Mouse (Mus musculus): ENCODE measurements at regions not wholly inside any gene's neighbourhood (a gene's known extent, or its start where the extent isn't known, plus 50 kb on each side); places are given as distances from the start of the nearest gene placed in this dataset.

DNA sequence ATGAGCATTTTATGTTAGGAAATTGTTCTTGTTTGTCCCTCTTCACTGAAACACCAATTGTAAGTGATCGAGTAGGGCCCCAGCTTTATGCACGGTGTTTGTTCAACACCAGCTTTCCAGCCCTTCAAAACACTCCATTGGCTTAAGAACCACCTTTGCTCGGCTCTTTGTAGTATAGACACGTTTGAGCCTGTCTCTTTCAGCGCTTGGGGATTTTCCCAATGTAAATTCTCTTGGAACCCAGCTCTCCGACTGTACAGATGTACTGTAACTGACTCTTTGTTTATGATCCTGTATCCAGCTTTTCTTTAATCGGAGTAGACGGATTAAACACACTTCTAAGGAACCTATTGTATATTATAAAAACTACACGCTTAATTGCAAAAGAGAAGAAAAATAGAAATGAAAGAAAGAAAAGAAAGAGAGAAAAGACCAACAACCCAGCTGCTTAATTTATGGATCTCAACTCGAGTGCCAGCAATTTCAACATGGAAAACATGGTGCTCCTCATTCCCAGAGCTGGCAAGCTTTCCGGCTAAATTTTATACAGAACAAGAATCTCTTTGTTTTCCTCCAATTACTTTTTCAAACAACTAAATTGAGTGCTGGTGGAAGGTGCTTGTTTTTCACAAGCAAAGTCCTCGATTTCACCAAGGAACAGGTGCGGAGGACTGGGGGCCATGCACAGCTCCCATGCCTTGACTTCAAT lies 430.4 kb downstream of the Adgrl2 start:
- DNase-seq (ENCODE audit: low spot score), result no peak

GRCm38 (mm10) chr3:148558592-148559157 lies 431.7 kb downstream of the Adgrl2 start:
- DNase-seq (ENCODE audit: low spot score), result no peak

- no peak for DNase-seq (ENCODE audit: low spot score)
These were observed 435.0 kb downstream of the Adgrl2 start for GRCm38 (mm10) chr3:148555324-148555723.

DNA sequence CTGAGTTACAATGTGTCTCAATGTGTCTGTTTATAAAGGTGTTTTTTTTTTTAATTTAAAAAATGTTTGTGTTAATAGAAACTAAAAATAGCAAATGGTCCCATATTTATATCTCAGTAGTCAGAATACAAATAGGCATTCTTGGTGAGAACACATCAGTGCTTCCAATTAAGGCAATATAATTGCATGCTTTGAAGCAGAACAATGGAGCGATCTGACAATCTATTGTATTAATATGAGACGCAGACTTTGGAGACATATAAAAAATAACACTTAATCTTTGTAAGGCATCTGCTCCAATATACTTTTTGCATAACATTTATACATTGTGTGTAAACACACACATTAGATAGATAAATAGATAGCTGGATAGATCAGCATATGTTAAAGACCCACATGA lies 439.6 kb downstream of the Adgrl2 start:
- DNase-seq (ENCODE audit: low spot score), result no peak

DNA sequence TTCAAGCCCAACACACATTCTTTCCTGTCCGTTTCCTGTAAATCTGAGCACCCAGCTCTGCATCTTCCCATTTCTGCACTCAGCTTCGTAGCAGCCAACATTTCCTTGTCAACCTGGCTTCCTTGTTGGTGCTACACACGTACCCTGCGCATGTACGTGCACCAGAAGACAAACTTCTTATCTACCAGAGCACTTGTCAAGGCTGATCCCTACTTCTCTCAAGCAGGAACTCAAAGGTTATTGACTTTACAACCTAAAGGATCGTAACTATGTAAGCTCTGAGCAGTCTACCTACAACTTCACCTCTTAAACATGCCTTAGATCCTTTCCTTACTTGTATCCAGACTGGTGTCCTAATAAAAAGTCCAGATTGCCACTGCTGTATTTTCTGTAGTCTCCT lies 445.4 kb downstream of the Adgrl2 start:
- DNase-seq (ENCODE audit: low spot score), result no peak

GRCm38 (mm10) chr3:148542217-148542616 lies 448.1 kb downstream of the Adgrl2 start:
- DNase-seq (ENCODE audit: low spot score), result no peak

GRCm38 (mm10) chr3:148537669-148538271 lies 452.6 kb downstream of the Adgrl2 start:
- DNase-seq (ENCODE audit: low spot score), result no peak

GRCm38 (mm10) chr3:148529893-148530292 lies 460.5 kb downstream of the Adgrl2 start:
- no peak for DNase-seq (ENCODE audit: low spot score)

- no peak for DNase-seq (ENCODE audit: low spot score)
These were observed 480.0 kb downstream of the Adgrl2 start for GRCm38 (mm10) chr3:148510381-148510780.

DNA sequence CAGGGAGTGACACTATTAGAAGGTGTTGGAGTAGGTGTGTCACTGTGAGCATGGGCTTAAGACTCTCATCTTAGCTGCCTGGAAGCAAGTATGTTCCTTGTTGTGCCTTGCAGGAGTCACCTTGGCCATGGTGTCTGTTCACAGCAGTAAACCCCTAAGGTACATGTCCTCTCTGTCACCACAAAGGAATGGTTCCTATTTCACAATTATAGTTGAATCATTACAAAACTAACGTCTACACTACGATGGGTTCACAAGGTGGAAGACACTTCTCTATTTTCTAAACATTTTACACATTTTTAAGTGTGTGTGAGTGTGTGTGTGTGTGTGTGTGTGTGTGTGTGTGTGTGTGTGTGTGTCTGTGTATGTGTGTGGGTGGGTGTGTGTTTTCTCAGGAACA lies 485.4 kb downstream of the Adgrl2 start:
- no peak for DNase-seq (ENCODE audit: low spot score)

GRCm38 (mm10) chr3:148503432-148503831 lies 486.9 kb downstream of the Adgrl2 start:
- DNase-seq (ENCODE audit: low spot score), result no peak

DNA sequence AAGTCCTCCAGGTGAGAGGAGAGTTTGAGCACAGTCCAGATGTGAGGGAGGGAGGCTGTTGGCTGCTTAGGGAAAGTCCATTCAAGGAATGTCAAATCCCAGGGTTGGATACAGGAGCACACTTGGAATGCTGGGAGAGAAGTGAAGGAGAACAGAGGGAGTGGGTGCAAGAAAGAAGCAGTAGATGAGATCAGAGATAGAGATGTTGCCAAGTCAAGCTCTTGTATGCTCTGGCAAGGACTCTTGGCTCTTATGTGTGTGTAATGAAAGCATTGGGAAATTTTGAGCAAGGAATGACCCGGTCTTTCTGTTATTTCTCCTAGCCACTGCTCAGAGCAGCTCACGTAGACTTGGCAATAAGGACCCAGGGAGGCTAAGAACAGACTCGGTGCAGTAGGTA lies 488.6 kb downstream of the Adgrl2 start:
- DNase-seq (ENCODE audit: low spot score), result no peak

- no peak for DNase-seq (ENCODE audit: low spot score)
These were observed 493.7 kb downstream of the Adgrl2 start for GRCm38 (mm10) chr3:148496672-148497071.

GRCm38 (mm10) chr3:148491287-148491686 lies 499.1 kb downstream of the Adgrl2 start:
- no peak for DNase-seq (ENCODE audit: low spot score)

DNA sequence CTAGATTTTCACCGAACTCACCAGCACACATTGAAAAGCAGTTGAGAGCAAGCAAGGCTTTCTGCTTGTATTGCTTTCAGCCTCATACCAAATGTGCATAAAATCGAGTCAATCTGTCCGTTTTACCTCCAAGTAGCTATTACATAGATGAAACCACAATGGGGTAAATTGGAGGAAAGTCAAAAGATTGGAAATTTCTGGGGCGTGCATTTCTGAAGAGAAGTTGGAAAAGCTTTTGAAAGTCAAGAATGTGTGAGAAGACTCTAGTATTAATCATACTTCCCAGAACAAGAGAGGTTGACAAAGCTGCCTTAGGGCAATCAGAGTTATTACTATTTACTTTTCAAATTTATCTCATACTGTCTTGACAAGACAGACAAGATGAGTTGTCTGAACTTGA lies 501.2 kb downstream of the Adgrl2 start:
- no peak for DNase-seq (ENCODE audit: low spot score)

- no peak for DNase-seq (ENCODE audit: low spot score)
These were observed 502.4 kb downstream of the Adgrl2 start for GRCm38 (mm10) chr3:148487949-148488348.

DNA sequence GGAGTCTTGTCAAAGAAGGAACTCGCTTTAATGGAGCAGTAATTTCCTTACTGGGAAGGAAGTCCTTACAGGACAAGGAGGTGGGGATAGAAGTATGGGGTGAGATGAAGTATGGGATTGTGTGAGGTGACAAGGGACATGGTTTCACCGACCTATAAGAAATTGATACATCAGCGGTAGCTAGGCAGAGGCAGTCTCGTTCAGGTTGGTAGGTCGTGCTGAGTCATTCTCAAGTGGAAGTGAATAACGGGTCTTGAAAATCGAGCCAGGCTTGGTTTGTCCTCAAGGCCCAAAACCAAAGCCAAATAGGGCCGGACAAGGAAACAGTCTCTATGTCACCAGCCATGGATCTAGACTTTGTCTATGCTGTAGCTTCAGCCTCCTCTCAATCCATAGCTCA lies 514.5 kb downstream of the Adgrl2 start:
- no peak for DNase-seq (ENCODE audit: low spot score)

DNA sequence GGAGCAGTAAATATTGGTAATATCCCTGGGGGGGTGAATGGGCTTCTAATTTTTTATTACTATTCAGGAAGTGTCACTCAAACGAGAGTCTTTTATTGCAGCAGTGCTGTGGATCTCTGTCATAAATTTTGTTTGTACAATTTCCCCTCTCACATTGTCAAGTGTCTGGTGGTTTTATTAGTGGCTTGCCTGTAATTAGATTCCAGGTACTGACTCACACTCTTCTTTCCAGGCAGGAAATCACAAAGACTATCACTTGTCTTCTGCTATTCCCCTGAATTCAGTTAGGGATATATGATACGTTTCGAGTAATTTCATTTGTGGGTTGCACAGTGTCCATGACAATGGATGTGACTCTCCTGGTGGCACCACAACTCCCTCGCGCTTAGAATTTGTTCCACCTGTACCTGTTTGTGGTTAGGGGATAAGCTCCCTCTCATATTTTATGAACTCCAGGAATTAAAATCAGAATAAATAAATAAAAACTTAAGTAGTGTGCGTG lies 517.4 kb downstream of the Adgrl2 start:
- no peak for DNase-seq (ENCODE audit: low spot score)

DNA sequence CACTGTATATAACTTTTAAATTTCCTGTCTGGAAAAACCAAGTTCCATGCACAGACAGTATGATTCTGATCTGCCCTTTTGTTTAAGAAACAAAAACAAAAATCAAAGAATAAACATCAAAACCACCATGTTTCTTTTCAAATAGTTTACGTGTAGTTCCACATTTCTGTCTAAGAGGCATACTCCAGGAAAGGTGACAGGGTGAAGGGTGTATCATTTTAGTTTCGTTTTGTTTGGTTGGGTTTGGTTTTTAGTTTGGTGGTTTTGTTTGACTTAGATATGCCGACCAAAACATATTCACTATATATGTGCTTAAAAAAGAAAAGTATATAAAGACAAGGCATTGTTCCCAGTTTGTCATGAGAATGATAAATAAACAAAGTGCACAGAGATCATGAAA lies 524.9 kb downstream of the Adgrl2 start:
- no peak for DNase-seq (ENCODE audit: low spot score)

GRCm38 (mm10) chr3:148462791-148463190 lies 527.6 kb downstream of the Adgrl2 start:
- no peak for DNase-seq (ENCODE audit: low spot score)

DNA sequence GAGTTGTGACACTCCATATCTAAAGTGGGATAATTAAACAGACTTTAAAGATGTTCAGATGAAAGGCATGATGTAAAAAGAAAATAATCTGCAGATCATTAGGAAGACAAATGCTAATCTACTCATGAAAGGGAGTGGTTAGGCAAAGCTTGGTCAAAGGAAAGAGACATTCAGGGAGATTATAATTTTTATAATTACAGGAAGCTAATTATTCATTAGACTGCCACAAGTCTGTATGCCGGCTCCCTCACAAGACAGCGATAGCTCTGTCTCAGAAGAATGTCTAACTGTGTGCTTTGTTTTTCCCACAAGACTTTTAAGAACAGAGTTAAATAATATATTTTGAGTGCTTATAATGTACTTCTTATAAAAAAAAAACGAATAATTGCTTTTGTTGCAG lies 541.5 kb downstream of the Adgrl2 start:
- DNase-seq (ENCODE audit: low spot score), result no peak

DNA sequence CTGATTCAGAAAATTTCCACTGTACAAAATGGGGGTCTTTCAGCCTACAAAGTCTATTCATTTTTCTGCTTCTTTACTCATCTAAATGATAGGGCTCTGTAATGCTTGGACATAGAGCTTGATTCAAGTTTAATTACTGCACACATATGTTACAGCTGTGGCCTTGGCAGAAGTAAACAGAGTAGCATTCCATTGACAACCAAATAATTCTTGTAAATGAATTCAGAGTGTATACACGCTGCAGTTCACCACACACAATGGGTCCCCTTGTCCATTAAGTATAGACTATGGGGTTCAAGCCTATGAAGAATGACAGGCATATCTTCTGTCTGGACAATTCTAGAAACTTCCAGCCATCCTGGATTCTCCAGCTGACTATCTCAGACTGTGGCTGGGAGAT lies 541.9 kb downstream of the Adgrl2 start:
- no peak for DNase-seq (ENCODE audit: low spot score)

DNA sequence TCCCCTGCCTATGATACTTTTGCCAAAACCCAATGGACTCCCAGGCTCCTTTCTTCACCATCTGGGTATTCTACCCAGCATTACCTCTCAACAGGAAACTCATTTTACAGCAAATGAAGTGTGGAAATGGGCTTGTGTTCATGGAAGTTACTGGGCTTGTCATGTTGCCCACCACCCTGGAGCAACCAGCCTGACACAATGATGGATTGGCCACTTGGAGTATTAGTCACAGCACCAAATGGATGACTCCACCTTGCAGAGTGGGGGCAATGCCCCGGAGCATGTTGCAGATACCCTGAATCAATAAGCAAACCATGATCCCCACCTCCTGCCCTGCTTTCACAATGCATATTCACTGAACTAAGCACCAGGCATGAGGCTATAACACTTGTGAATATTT lies 543.5 kb downstream of the Adgrl2 start:
- no peak for DNase-seq (ENCODE audit: low spot score)

- no peak for DNase-seq (ENCODE audit: low spot score)
These were observed 547.3 kb downstream of the Adgrl2 start for GRCm38 (mm10) chr3:148443012-148443411.

Data from yolk sac, embryonic 10.5 days (tissue).